Mouse (Mus musculus) adrenal gland, postnatal 36 days (tissue): ENCODE results near the gene Clmn. TPM values are rescaled to one million over a fixed set of nuclear protein-coding genes. Genes with fewer than 3 reads are reported as not detected.

Experiments used
- DNase-seq, 2 experiments: peaks; one replicate each; pipeline ENCODE4 v3.0.0; 2021; ENCODE audit warnings: mixed read lengths in 1 of 2
- total RNA-seq, 2 experiments: library from RNA; stranded (reverse); gene quantifications; 2 replicates each; pipeline ENCODE4 v1.2.3; 2021

Clmn gene
- total RNA-seq, 2 experiments from 2014 or later: 7.9 to 13.2 TPM

DNA sequence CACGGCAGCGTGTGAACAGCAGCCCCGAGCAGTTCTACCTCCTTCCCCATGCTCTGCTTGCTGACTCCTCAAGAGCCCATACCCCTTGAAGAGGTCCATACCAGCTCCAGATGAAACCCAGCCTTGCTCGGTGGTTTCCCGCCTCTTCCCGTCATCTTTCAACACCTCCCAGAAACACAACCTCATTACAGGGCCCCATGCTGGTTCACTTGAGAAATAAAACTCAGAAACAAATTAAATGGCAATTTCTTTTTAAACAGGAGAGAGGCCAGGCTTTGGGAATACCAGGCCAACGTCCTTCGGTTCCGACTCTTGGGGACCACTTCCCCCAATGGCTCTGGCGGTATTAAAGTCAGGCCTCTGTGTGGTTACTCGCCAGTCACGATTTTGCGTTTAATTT, 51.1 kb downstream of the Clmn start:
- no peak for DNase-seq

DNA sequence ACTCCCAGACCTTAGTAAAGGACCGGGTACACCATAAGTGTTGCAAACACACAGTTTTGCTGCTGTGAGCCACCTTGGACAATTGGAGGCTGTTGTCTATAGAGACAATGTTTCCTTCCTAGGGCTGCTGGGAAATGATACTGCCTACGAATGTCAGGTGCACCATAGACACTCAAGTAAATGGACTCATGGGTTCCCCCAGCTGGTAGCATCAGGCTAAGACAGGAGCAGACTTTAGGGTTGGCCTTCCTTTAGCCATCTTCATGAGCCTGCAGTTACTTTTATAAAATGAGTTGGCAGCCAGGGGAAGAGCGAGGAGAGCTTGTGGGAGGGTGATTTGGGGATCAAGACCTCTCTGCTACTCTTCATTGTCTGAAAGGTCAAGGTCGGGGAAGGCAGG, 52.2 kb downstream of the Clmn start:
- DNase-seq: peak in 1 of 2 experiments; percentile 43

DNA sequence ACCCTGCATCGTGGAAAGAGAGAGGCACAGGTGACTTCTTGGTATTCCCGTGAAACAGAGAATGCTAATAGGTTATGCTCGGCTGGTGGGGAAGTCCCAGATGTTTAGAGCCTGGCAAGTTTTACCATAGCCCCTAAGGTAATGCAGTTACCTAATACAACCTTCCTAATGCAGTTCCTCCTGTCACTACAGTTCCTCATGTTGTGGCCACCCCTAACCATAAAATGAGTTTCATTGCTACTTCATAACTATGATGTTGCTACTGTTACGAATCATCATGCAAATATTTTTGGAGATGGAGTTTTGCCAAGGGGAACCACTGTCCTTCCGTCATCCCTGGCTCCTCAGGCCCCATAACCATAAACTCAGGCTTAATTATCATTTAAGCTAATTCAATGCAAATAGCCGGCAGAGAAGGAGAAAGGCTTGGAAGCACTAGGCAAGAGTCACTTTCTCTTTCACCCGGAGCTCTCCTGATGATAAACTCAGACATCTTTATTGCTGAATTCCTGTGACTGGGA, 53.9 kb downstream of the Clmn start:
- no peak for DNase-seq

DNA sequence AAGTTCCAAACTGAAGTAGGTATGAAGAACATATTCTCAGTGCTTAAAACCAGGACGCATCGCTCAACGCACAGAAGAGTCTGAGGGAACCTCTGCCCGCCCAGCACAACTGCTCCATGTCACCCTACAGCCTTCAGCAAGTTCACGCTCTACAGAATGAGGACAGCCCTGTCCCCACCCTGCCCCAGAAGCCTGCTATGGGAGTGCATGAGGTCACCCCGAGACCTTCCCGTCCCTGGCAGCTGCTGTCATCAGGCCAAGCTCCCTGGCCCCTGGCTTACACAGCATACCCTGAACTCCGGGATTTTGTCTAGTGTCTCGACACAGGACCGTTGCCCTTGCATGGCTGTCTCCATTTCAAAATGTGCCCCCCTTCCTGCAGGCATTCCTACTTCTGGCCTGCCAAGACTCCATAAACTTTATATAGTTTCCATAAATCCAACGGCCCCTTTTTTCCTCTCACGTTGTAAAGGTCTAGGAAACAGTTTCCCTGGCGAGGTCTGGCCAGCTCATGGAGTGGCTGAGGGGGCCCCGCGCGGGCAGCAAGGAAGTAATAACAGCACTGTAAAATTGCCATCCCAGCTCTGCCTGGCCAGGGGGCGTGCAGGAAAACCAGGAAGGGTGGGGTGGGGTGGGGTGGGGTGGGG, 56.3 kb downstream of the Clmn start:
- peak; percentile 25 to 35 for DNase-seq

DNA sequence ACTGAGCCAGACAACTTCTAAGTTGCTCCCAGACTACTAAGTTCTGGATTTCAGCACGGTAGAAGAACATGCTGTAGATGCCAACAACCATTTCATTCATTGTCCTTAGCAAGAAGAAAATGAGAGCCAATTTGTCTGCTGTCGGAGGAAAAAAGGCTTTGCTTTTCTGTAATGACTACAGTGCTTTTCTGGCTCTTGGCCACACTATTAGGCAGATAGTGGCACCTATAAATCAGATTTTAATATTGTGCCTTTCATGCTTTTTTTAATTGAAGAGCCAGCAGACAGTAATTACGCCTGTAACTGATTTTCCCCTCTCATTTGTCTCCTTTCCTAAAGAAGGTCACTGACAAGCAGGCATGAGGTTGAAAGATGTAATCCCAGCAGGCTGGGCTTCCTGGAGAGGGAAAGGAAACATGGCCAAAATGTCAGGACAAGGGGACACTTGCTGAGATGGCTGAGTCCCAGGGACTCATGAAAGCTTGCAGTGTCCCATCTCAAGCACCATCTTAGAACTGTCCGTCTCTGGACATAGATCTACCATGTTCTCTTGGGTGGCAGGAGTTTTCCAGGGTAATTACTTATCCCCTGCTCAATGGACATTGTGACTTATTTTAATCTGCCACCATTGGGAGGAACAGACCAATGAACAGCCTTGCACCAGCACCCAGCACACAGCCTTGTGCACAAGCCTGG, 58.0 kb downstream of the Clmn start:
- no peak for DNase-seq

DNA sequence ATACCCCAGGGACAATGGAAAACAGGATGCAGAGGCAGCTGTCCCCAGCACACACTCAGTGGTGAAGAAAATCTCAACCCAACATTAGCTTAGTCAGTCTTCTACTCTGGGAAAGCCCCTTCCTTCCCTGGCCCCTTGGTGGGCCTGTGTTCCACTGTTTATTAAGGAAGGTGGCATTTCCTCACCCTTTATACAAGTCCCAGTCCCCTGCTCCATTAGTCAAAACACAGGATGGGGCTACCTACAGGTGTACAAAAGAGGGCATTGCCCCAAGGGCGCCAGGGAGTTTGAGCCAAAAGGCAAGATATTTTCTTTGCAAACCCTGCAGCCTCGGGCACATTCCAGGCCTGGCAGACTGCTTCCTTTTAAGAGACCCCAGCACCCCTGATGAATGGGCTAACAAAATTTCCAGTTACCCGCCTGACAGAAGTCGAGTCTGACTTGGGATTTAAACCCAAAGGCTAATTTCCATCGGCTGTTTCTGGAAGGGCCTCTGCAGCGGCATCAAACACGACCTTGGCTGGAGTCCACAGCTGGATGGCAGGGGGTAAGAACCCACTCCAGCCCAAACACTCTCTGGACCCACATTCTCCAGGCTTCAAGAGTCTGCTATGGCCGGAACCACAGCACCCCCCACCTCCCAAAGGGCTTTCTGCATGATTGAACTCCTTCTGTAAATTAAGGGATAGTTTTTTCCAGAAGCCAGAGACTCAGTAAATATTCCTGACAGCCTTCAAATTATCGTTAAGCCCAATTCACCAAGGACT, 63.2 kb downstream of the Clmn start:
- DNase-seq: peak; percentile 29 to 39

DNA sequence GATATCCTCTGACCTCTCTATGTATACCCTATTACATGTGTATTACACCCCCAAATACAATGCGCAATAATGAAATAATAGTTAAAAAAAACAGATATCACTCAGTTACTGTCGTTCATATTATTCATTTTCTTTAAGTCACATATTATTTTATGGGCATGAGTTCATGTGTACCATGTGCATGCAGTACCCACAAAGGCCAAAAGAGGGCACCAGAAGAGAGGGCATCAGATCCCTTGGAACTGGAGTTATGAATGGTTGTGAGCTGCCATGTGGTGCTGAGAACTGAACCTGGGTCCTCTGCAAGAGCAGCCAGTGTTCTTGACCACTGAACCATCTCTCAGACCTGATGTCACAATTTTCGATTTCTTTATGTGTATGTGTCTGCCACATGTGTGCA, 65.5 kb downstream of the Clmn start:
- DNase-seq: no peak

DNA sequence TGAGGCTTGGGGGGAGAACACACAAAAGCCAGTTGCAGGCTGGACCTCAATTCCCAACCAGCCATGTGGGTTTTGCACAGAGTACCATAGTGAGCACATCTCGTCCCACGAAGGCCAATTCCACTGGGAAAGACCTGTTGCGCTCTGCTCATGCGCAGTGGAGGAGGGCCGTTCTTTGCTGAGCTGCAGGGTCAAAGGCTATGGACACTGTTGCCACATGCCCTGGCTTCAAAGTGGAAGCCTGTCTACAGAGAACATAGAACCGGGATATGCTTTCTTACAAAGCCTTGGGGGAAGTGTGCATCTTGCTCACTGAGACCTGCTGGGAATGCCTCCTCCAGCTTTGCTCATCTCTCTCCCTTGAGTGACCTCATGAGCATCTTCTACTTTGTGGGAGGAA, 67.0 kb downstream of the Clmn start:
- no peak for DNase-seq

DNA sequence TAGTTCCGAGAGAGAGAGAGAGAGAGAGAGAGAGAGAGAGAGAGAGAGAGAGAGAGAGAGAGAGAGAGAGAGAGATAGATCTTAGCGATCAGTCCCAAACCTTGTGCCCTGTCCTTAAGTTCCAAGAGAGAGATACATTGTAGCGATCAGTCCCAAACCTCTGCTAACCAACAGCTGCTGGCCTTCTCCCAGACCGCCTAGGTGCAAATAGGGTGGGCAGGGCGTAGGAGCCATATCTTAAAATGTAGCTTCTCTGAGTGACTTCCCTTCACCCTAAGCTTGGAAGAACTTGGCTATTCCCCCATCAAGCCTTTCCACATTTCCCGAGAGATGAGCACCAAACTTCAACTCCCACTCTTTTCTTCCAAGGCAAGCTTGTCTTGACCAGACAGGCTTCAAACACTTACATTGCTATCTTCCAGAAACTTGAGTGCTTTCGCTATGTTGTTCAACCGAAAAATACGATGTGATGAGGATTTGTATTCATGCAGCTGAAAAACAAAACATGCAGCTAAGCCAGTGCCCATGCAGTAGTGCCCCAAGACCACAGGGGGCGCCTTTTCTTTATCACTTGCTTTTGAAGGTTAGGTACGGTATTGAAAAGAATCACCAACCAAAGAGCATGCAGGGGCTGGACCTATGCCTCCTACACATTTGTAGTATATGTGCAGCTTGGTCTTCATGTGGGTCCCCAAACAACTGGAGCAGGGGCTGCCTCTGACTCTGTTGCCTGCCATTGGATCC, 68.1 kb downstream of the Clmn start:
- no peak for DNase-seq

DNA sequence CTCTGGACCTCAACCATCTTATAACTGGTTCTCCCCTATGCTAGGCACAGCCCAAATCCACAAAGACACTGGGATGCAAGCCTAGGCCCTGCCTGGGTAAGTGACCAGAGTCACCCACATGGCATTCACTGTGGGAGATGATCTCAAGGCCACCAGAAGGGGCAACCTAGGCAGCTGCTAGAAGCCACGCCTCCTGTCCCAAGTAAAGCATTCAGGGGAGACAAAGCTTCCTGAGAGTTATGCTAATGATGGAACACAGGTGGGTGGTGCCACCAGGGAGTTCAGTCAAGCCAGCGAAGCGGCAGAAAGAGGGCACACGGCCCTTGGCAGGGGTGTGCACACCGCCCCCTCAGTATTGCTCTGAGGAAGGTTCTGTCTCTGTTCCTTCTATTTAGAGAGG, 69.9 kb downstream of the Clmn start:
- no peak for DNase-seq

DNA sequence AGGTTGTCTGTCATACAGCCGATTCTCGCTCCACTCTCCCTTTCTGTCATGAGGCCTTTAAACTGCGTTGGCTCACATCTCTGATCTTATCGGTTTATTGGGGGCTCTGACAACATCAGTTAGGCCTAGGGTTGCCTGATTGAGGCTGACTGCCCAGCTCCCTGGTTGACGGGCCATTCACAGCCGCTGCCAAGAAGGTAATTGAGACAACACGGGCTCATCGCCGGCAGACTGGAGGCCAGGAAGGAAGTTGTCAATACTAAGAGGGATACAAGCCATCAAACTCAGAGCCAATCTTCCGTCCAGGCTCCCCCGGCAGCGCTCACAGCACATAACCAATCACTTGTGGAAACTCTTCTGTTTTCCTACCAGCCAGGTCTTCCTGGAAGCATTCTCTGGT, 71.4 kb downstream of the Clmn start:
- DNase-seq: no peak

DNA sequence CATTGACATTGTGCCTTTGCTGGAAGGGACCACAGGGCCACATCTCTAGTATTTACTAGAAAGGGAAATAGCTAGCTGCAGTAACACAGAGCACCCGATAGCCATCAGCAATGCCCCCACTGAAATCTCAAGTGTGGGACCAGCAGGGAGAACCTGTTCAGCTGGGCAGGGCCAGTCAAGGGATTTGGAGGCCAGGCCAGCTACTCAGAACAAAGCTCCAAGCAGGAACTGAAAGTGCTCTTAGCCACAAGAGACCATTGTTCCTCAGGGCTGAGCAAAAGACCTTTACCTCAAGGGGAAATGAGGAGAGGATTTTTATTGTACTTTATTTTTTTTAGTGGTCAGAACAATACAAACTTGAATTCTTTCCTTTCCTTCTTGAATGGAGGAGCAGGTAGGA, 87.3 kb downstream of the Clmn start:
- DNase-seq: no peak

DNA sequence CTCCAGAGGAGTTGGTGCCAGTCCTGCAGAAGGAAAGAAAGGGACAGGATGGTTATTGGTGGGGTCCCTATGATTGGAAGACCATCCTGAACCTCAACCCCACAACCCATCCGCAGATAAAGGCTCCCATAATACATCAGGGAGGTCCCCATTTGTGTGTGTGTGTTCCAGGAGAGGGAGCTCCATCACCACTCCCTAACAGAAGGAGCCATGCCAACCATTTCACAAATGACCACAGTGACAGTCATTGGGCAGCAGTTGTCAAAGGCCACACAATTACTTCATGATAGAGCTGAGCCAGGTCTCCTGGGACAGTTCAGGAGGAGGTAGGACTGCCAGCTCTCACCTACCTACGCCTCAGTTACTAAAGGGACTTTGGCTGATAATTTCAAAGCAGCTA, 92.9 kb downstream of the Clmn start:
- peak; percentile 36 to 42 for DNase-seq

DNA sequence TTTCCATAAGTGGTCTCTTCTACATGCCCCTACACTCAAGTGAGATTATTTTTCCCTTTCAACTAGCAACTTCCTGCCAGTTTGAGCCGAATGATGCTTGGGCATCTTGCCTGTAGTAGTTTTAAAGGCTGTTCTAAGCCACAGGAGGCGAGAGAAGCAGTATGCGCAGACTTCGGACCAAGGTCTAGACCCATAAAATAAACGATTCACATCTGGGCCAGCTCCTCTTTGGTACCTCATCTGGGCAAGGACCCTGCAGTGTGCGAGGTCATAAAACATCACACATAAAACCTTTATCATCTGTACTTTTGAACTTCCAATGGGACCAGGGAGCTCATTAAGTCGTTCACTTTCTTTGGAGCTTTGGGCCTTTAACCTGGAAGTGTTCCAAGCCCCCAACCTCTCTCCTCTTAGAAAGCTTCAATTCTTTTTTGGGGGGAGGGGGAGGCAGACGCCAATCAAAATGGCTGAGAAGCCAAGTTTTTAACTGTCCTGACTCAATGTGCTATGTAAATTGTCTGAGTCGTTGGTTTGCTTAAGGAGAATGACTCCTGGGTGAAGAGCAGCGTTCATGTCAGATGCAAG, 95.6 kb downstream of the Clmn start:
- no peak for DNase-seq

DNA sequence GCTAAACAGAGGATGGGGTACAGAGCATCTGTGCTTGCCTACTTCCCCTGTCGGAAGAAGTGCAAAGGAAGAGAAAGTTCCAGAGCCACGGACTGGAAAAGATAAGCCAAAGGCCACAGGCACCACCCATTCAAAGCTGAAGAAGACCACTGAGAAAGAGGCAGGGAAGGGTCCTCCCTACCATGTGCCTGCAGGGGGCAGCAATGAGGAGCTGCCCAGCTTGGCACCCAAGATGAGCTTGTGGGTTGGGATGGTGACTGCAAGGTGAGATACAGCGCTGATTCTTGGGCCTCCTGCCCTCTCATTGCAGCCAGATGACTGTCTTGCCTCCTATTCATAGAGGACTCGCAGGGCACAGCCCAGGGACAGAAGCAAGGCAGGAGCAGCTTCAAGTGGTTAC, 97.7 kb downstream of the Clmn start:
- DNase-seq: no peak

DNA sequence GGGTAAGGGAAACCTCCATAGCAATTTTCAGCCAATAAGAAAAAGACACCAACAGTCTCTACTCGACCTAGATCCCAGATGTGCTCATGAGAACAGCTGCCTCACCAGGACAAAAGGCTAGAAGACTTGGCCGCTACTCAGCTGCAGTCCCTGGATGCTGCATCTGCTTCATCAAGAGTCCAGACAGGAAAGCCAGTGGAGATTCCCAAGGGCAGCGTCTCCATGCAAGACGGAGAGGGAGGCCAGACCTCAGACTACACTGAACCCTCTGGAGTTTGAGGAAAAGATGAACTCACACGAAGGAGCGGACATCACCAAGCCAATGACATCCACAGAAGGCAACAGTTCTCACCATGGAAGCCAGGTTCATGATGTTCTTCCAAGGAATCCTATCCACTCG, 99.1 kb downstream of the Clmn start:
- DNase-seq: no peak

DNA sequence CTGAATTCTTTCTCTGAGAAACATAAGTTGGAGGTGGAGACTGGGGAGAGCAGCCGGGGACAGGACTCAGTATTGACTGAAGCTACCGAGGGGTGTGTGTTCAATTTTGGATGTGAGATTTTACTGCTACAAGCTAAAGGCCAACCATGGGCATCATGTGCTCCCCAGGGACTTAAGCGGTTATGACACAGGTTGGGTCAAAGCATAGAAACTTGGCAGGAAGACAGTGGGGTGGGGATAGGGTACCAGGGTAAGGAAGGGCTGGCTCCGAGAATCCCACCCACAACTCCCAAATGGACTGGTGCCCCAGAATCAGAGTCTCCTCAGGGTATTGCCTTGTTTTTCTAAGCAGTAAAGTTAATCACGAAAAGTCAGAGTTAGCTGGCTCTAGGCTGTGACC, 99.8 kb downstream of the Clmn start:
- no peak for DNase-seq

DNA sequence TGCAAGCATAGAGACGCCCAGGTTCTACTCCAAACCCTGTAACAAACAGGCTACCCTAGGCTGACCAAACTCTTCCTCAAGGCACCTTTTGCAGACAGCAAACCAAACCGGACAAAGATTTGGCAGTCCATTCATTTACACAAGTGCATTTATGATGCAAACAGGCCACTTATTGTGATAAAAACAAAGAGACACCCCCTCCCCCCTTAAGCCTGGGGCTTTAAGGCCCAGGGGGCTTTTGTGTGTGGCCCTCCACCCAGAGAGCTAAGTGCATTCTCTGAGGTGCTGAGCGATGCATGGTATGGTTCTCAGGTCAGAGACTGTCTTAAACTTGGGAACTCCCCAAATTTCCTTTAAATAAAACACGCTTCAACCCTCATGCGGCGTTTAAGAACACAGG, 101.0 kb downstream of the Clmn start:
- DNase-seq: no peak

DNA sequence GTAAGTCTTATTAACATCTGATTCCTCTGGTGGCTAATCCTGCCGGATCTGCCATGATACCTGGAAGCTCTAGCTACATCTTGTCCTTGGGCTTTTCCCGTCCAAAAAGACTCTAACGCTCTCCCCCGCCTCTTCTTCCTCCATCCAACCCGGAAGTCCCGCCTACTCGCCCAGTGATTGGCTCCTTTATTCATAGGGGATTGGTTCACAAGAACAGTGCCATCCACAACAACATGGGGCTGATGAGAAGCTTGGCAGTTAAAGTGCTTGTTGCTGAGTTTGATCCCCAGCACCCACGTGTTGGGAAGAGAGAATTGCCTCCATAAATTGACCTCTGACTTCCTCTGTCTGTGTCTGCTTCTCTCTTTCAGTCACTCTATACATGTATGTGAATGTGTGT, 103.5 kb downstream of the Clmn start:
- no peak for DNase-seq

DNA sequence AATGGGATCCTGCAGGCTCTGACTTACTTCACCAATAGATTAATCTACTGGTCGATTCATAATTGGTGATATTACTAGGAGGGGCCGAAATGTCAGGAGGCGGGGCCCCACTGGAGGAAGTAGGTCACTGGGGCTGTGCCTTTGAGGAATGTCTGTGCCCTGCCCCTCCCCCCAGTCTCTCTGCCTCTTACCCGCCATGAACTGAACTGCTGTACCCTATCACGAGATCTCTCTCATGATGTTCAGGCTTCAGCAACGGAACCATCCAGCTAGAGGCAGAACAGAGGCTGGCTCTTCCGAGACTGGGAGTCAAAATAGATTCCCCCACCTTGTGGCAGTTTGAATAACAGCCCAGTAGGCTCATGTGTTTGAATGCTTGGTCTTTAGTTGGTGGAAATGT, 106.8 kb downstream of the Clmn start:
- no peak for DNase-seq

DNA sequence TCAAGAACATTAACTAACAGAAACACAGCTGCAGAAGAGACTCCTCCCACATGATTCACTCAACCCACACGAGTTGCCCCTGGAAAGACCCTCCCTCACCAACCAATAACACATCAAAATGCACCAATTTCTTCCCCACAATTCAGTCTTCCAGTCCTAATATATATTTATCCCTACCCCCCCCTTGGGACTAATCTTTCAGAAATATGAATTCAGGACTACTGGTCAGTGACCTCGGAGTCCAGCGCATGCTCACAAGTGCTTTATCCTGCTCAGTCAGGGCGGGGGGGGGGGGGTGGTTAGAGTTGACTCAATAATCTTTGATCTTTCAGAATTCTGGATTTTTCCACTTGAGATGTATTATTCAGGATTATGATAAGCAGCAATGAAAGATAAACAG, 111.2 kb downstream of the Clmn start:
- peak; percentile 66 to 68 for DNase-seq
